Mouse (Mus musculus) CD4-positive, CD25-positive, alpha-beta regulatory T cell (primary cell): ENCODE measurements around the gene Gm9639. TPM values are rescaled to one million over a fixed set of nuclear protein-coding genes. Genes with fewer than 3 reads are reported as not detected.

Source experiments
- polyA plus RNA-seq: library from polyadenylated mRNA; unstranded; fragments of 100-300 nt; shearing (Covaris generic); gene quantifications from one replicate; pipeline ENCODE4 v1.2.1, GENCODE M21; 2017

The Gm9639 gene
- not detected for polyA plus RNA-seq

DNA sequence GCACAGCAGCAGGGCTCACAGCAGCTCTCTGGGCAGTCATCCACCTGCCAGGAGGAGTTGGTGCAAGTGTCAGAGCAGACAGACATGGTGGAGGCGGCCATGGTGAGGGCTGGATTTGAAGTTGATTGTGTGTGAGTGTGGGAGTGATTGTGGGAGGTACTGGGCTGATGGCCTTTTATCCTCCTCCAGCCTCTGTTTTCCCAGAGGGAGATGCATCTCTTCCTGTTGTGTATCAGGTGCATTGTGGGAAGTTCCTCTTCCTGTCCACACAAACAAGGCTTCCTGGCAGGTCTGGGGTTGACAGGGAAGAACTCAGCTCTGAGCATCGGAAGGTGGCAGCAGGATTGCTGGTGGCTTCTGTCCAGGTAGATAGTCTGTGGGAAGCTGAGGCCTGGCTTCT is at the start of gene Gm9639:
Gm9639 (minus strand) TSS at position 101 of the 400 bp plus-strand sequence.

DNA sequence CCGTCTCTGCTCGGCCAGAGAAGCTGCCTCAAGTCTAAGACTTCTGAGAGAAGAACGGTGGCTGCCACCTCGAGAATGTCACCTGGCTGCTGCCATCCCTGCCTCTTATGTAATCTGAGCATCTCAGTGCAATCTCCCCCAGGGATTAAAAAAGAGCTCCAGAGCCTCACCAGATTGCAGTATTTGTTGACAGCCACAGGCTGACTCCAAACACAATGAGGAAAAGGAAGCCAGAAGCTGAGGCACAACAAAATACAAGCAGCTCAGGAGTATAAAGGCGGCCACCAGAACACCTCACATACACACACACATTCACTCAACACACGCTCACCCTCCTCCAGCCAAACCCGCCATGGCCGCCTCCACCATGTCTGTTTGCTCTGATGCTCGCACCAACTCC is 40.8 kb upstream of the Gm9639 start, which contains the start of gene Krtap10-10:
Krtap10-10 (plus strand) TSS at position 301 of the 400 bp plus-strand sequence.

GRCm38 (mm10) chr10:77826951-77827350 is 32.1 kb upstream of the Gm9639 start, which contains the start of gene Krtap10-4:
TSS of gene Krtap10-4 (minus strand) at chr10:77827095.

DNA sequence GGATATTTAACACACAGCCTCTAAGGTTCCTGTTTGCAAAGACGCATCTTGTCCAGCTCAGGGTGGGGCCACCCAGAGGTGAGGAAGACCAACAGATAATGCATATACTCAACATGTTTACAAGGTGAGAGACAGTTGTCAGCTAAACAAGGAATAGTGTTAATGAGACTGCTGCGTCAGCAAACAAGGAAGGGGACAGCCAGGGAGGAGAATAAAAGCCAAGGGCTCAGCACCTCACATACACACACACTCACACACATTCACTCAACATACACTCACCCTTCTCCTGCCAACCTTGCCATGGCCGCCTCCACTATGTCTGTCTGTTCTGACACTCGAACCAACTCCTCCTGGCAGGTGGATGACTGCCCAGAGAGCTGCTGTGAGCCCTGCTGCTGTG is 19.5 kb upstream of the Gm9639 start, which contains the start of gene Gm2696:
Gm2696 (plus strand) TSS at position 301 of the 400 bp plus-strand sequence.

DNA sequence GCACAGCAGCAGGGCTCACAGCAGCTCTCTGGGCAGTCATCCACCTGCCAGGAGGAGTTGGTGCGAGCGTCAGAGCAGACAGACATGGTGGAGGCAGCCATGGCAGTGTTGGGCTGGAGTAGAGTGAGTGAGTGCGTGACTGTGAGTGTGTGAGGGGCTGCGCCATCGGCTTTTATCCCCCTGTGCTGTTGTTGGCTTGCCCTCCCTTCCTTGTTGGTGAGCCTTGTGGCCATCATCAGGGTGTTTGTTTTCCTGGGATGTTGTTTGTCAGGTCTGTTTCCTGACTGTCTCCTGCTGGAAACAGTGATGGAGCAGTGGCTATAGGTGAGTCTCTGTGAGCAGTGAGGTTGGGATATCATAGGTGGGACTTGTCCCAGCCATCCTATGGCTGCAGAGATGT is 16.9 kb upstream of the Gm9639 start, which contains the start of gene Gm9507:
Gm9507 (minus strand) TSS at position 101 of the 400 bp plus-strand sequence.

GRCm38 (mm10) chr10:77798921-77799508 is 4.1 kb upstream of the Gm9639 start, which contains the start of gene Gm19668:
TSS of gene Gm19668 (minus strand) at chr10:77799133.

GRCm38 (mm10) chr10:77787876-77788275 is 7.0 kb downstream of the Gm9639 start, which contains the start of gene Gm7137:
TSS of gene Gm7137 (minus strand) at chr10:77788200.

GRCm38 (mm10) chr10:77782442-77782841 is 12.4 kb downstream of the Gm9639 start, which contains the start of gene Gm3250:
TSS of gene Gm3250 (minus strand) at chr10:77782542.

GRCm38 (mm10) chr10:77776844-77777243 is 18.0 kb downstream of the Gm9639 start, which contains the start of gene Gm7138:
TSS of gene Gm7138 (minus strand) at chr10:77776944.

GRCm38 (mm10) chr10:77771225-77771624 is 23.7 kb downstream of the Gm9639 start, which contains the start of gene Gm3238:
TSS of gene Gm3238 (minus strand) at chr10:77771325.

GRCm38 (mm10) chr10:77759582-77759981 is 35.3 kb downstream of the Gm9639 start, which contains the start of gene Gm3233:
TSS of gene Gm3233 (minus strand) at chr10:77759682.

DNA sequence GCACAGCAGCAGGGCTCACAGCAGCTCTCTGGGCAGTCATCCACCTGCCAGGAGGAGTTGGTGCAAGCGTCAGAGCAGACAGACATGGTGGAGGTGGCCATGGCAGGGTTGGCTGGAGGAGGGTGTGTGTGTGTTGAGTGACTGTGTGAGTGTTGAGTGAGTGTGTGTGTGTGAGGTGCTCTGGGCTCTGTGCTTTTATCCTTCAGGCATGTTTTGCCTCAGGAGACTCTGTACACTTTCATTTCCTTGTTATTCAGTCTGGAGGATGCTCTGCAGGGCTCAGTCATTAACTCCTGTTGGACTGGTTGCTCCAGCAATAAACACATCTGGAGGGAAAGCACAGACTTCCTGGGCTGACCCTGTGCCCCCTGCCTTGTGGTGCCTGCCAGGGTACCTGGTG is 43.6 kb downstream of the Gm9639 start, which contains the start of gene Gm9736:
Gm9736 (minus strand) TSS at position 101 of the 400 bp plus-strand sequence.

Other genes starting within 250 kb of the Gm9639 start
- 101 TPM for gene Pttg1ip, start 213.4 kb downstream of the Gm9639 start, polyA plus RNA-seq
- 109 TPM for gene Sumo3, start 189.0 kb downstream of the Gm9639 start, polyA plus RNA-seq
- gene Gm49325, start 188.9 kb downstream of the Gm9639 start, polyA plus RNA-seq, result not detected
- 48.5 TPM for gene Ube2g2, start 172.8 kb downstream of the Gm9639 start, polyA plus RNA-seq
- 0.26 TPM for gene Tspear, start 108.5 kb downstream of the Gm9639 start, polyA plus RNA-seq
- not detected for gene Gm19402, start 104.3 kb downstream of the Gm9639 start, polyA plus RNA-seq
- gene Gm9508, start 97.8 kb downstream of the Gm9639 start, polyA plus RNA-seq, result not detected
- not detected for gene Gm10272, start 88.5 kb downstream of the Gm9639 start, polyA plus RNA-seq
- gene Gm10024, start 83.6 kb downstream of the Gm9639 start, polyA plus RNA-seq, result not detected
- not detected for gene Gm10142, start 79.3 kb downstream of the Gm9639 start, polyA plus RNA-seq
- gene Krtap12-1, start 74.5 kb downstream of the Gm9639 start, polyA plus RNA-seq, result not detected
- gene Gm10100, start 68.6 kb downstream of the Gm9639 start, polyA plus RNA-seq, result not detected
- not detected for gene Gm18596, start 52.4 kb downstream of the Gm9639 start, polyA plus RNA-seq
- not detected for gene Gm9736, start 43.7 kb downstream of the Gm9639 start, polyA plus RNA-seq
- not detected for gene Gm3233, start 35.4 kb downstream of the Gm9639 start, polyA plus RNA-seq
- not detected for gene Gm3238, start 23.8 kb downstream of the Gm9639 start, polyA plus RNA-seq
- gene Gm7138, start 18.1 kb downstream of the Gm9639 start, polyA plus RNA-seq, result not detected
- not detected for gene Gm3250, start 12.5 kb downstream of the Gm9639 start, polyA plus RNA-seq
- not detected for gene Gm7137, start 6.9 kb downstream of the Gm9639 start, polyA plus RNA-seq
- gene Gm19668, start 4.1 kb upstream of the Gm9639 start, polyA plus RNA-seq, result not detected
- gene Gm9507, start 16.8 kb upstream of the Gm9639 start, polyA plus RNA-seq, result not detected
- gene Gm2696, start 19.6 kb upstream of the Gm9639 start, polyA plus RNA-seq, result not detected
- gene Krtap10-4, start 32.0 kb upstream of the Gm9639 start, polyA plus RNA-seq, result not detected
- not detected for gene Krtap10-10, start 40.9 kb upstream of the Gm9639 start, polyA plus RNA-seq
- not detected for gene Gm36176, start 51.7 kb upstream of the Gm9639 start, polyA plus RNA-seq
- not detected for gene Gm10318, start 57.8 kb upstream of the Gm9639 start, polyA plus RNA-seq
- gene Gm3285, start 66.9 kb upstream of the Gm9639 start, polyA plus RNA-seq, result not detected
- gene Lrrc3, start 107.5 kb upstream of the Gm9639 start, polyA plus RNA-seq, result 0.11 TPM
- 0.49 TPM for gene Trpm2, start 175.5 kb upstream of the Gm9639 start, polyA plus RNA-seq
- gene 1810043G02Rik, start 183.4 kb upstream of the Gm9639 start, polyA plus RNA-seq, result 8.2 TPM
- gene Pfkl, start 215.0 kb upstream of the Gm9639 start, polyA plus RNA-seq, result 69.3 TPM
- gene Dnmt3l, start 246.9 kb upstream of the Gm9639 start, polyA plus RNA-seq, result not detected
- gene Aire, start 248.5 kb upstream of the Gm9639 start, polyA plus RNA-seq, result 0.34 TPM